28 mouse cellular contexts compared by ENCODE assay signal in genomic region chr1:87020714-87021113, GRCm38 (mm10).
DNase-seq lines count a peak whose midpoint lies in the region; ATAC-seq and TF ChIP-seq lines count a peak whose summit lies in the region.
"Had no signal": no experiment of that assay in that cellular context is flagged by ENCODE, and none has a peak within 500 bp of the region (broad histone marks: within the 10 kb centered on the region; RNA-seq: fewer than 3 reads in every experiment).

No protein-coding gene starts in this region.

- no peak for ATAC-seq in intestine, postnatal 0 days
- ATAC-seq in intestine, embryonic 15.5 days: no peak
- no peak for ATAC-seq in liver, embryonic 14.5 days (ENCODE audit: insufficient read depth)
- no peak for ATAC-seq in lung, postnatal 0 days
- ATAC-seq: forebrain, embryonic 13.5 days; forebrain, embryonic 16.5 days; Patski had no signal

- TF ChIP-seq CTCF in cerebellum, adult 2 months (IDR thresholded peaks at IDR 0.05; ENCODE audit: borderline replicate concordance, insufficient read depth, low read depth, low read length): peak; percentile 35; the same call in 1 of the 2 replicates
- 0 out of 2 replicates have a peak, but pooled peaks have one; percentile 2 for TF ChIP-seq CTCF in intestine, postnatal 0 days (IDR thresholded peaks at IDR 0.05; ENCODE audit: low read depth)
- peak; percentile 11; the same call in 1 of the 2 replicates for TF ChIP-seq CTCF in liver, embryonic 14.5 days (IDR thresholded peaks at IDR 0.05; ENCODE audit: low read depth)
- TF ChIP-seq CTCF in lung, postnatal 0 days (IDR thresholded peaks at IDR 0.05): 0 out of 2 replicates have a peak, but pooled peaks have one; percentile 20

- no peak overlapping the region for H3K27ac ChIP-seq in cerebellum, adult 2 months (ENCODE audit: insufficient read depth, low read length)
- no peak overlapping the region for H3K27ac ChIP-seq in intestine, postnatal 0 days (ENCODE audit: low read depth, low read length)
- H3K27ac ChIP-seq in intestine, embryonic 15.5 days: no peak overlapping the region
- H3K27ac ChIP-seq in liver, embryonic 14.5 days: no peak overlapping the region
- H3K27ac ChIP-seq in lung, postnatal 0 days (ENCODE audit: low read length): no peak overlapping the region
- H3K27ac ChIP-seq: forebrain, embryonic 10.5 days; forebrain, embryonic 13.5 days; heart, adult 2 months; heart, embryonic 10.5 days; heart, embryonic 13.5 days; hindbrain, embryonic 12.5 days; hindbrain, embryonic 15.5 days had no signal

- peak; percentile 49 to 53 for DNase-seq in cerebellum, adult 2 months
- DNase-seq in cerebellum, adult 9-11 months: no peak
- DNase-seq in liver, embryonic 14.5 days (ENCODE audit: low read depth in 3 of 3, low spot score in 3 of 3): no peak
- no peak for DNase-seq in liver
- no peak for DNase-seq in lung, postnatal 0 days (ENCODE audit: low spot score)
- no peak for DNase-seq in lung, postnatal 36 days
- DNase-seq: adrenal gland, postnatal 10 days; adrenal gland, postnatal 36 days; B cell, adult 2 months; cerebellum, adult 11 months; cerebellum, adult 8-10 months; gastrocnemius, postnatal 10 days; gastrocnemius, postnatal 36 days; heart, adult 2 months; heart, postnatal 14 days; heart, postnatal 4 days had no signal

- H3K4me3 ChIP-seq in cerebellum, adult 2 months (replicated peaks; ENCODE audit: insufficient read depth, low read depth, low read length): no peak overlapping the region
- no peak overlapping the region for H3K4me3 ChIP-seq in intestine, postnatal 0 days (ENCODE audit: low read depth, low read length)
- no peak overlapping the region for H3K4me3 ChIP-seq in intestine, embryonic 15.5 days (replicated peaks)
- H3K4me3 ChIP-seq in liver, embryonic 14.5 days (ENCODE audit: insufficient read depth in 1 of 2, low read depth in 2 of 2, low read length in 2 of 2): no peak overlapping the region
- no peak overlapping the region for H3K4me3 ChIP-seq in lung, postnatal 0 days (ENCODE audit: low read depth, low read length)
- H3K4me3 ChIP-seq: forebrain, embryonic 10.5 days; forebrain, embryonic 13.5 days; heart, adult 2 months; heart, embryonic 10.5 days; heart, embryonic 13.5 days; hindbrain, embryonic 12.5 days; hindbrain, embryonic 15.5 days had no signal

- no peak for TF ChIP-seq POLR2A in cerebellum, adult 2 months (IDR thresholded peaks at IDR 0.05; ENCODE audit: borderline replicate concordance, insufficient read depth, low read length)

- no peak overlapping the region for H3K9ac ChIP-seq in intestine, postnatal 0 days (ENCODE audit: low read depth, low read length)
- no peak overlapping the region for H3K9ac ChIP-seq in intestine, embryonic 15.5 days
- H3K9ac ChIP-seq in liver, embryonic 14.5 days (replicated peaks): no peak overlapping the region
- H3K9ac ChIP-seq in lung, postnatal 0 days (replicated peaks; ENCODE audit: low read depth): no peak overlapping the region
- H3K9ac ChIP-seq: forebrain, embryonic 13.5 days; heart, embryonic 13.5 days; hindbrain, embryonic 12.5 days; hindbrain, embryonic 15.5 days had no signal

- no peaks in the 10 kb centered on the region for H3K27me3 ChIP-seq in cerebellum, adult 2 months (ENCODE audit: control insufficient read depth, insufficient read depth, low read length)
- H3K27me3 ChIP-seq in intestine, postnatal 0 days (replicated peaks; ENCODE audit: control insufficient read depth, insufficient read depth, low read length): no peaks in the 10 kb centered on the region
- no peaks in the 10 kb centered on the region for H3K27me3 ChIP-seq in intestine, embryonic 15.5 days (replicated peaks)
- H3K27me3 ChIP-seq in liver, embryonic 14.5 days (ENCODE audit: control insufficient read depth, insufficient read depth, low read length): no peaks in the 10 kb centered on the region
- no peaks in the 10 kb centered on the region for H3K27me3 ChIP-seq in lung, postnatal 0 days (replicated peaks; ENCODE audit: insufficient read depth, low read length)
- H3K27me3 ChIP-seq: CH12.LX; forebrain, embryonic 13.5 days; heart, embryonic 13.5 days; hindbrain, embryonic 12.5 days; hindbrain, embryonic 15.5 days; Patski had no signal

- H3K9me3 ChIP-seq in intestine, postnatal 0 days (ENCODE audit: control insufficient read depth): no peaks in the 10 kb centered on the region
- no peaks in the 10 kb centered on the region for H3K9me3 ChIP-seq in intestine, embryonic 15.5 days
- no peaks in the 10 kb centered on the region for H3K9me3 ChIP-seq in liver, embryonic 14.5 days (ENCODE audit: control insufficient read depth, low read length)
- H3K9me3 ChIP-seq in lung, postnatal 0 days (ENCODE audit: low read length): no peaks in the 10 kb centered on the region
- H3K9me3 ChIP-seq: forebrain, embryonic 10.5 days; forebrain, embryonic 13.5 days; G1E; heart, embryonic 10.5 days; heart, embryonic 13.5 days; hindbrain, embryonic 12.5 days; hindbrain, embryonic 15.5 days had no signal

- 38% methylated on average over 5 of the region's 5 CpGs for WGBS in cerebellum, adult 2 months
- 87% methylated on average over 5 of the region's 5 CpGs for WGBS in intestine, postnatal 0 days
- 87% methylated on average over 5 of the region's 5 CpGs for WGBS in intestine, embryonic 15.5 days
- WGBS in liver, embryonic 14.5 days (ENCODE audit: insufficient replicate concordance): 72% methylated on average over 5 of the region's 5 CpGs
- 86% methylated on average over 5 of the region's 5 CpGs for WGBS in lung, postnatal 0 days

- TF ChIP-seq EP300 in liver, embryonic 14.5 days (IDR thresholded peaks at IDR 0.05; ENCODE audit: low read depth): no peak
- no peak for TF ChIP-seq EP300 in lung, postnatal 0 days (IDR thresholded peaks at IDR 0.05)

- H3K36me3 ChIP-seq in intestine, postnatal 0 days (ENCODE audit: control insufficient read depth, insufficient read depth): peaks cover 8% of the 10 kb centered on the region; the same call in 1 of the 2 replicates
- no peaks in the 10 kb centered on the region for H3K36me3 ChIP-seq in intestine, embryonic 15.5 days
- no peaks in the 10 kb centered on the region for H3K36me3 ChIP-seq in liver, embryonic 14.5 days (replicated peaks; ENCODE audit: control insufficient read depth, insufficient read depth, low read depth)
- H3K36me3 ChIP-seq in lung, postnatal 0 days (ENCODE audit: insufficient read depth, low read length): no peaks in the 10 kb centered on the region
- H3K36me3 ChIP-seq: forebrain, embryonic 10.5 days; heart, embryonic 10.5 days; heart, embryonic 13.5 days; hindbrain, embryonic 15.5 days had no signal

- H3K4me1 ChIP-seq in cerebellum, adult 2 months (ENCODE audit: control insufficient read depth, insufficient read depth, low read length): peaks cover 12% of the 10 kb centered on the region
- no peaks in the 10 kb centered on the region for H3K4me1 ChIP-seq in intestine, postnatal 0 days (replicated peaks; ENCODE audit: control insufficient read depth, insufficient read depth, low read length)
- H3K4me1 ChIP-seq in intestine, embryonic 15.5 days (replicated peaks): no peaks in the 10 kb centered on the region
- H3K4me1 ChIP-seq in liver, embryonic 14.5 days (replicated peaks; ENCODE audit: control insufficient read depth in 2 of 2, insufficient read depth in 2 of 2, low read length in 1 of 2): peaks cover 0 to 12% of the 10 kb centered on the region in 2 experiments; a peak in 2 of 4 replicates
- no peaks in the 10 kb centered on the region for H3K4me1 ChIP-seq in lung, postnatal 0 days (ENCODE audit: insufficient read depth, low read depth, low read length)
- H3K4me1 ChIP-seq: forebrain, embryonic 10.5 days; forebrain, embryonic 13.5 days; heart, embryonic 10.5 days; heart, embryonic 13.5 days; hindbrain, embryonic 12.5 days; hindbrain, embryonic 15.5 days had no signal

- H3K4me2 ChIP-seq in intestine, postnatal 0 days (replicated peaks; ENCODE audit: low read depth): no peak overlapping the region
- H3K4me2 ChIP-seq in intestine, embryonic 15.5 days (replicated peaks): no peak overlapping the region
- H3K4me2 ChIP-seq in liver, embryonic 14.5 days (ENCODE audit: low read depth): no peak overlapping the region
- no peak overlapping the region for H3K4me2 ChIP-seq in lung, postnatal 0 days (replicated peaks; ENCODE audit: low read depth, low read length)
- H3K4me2 ChIP-seq: forebrain, embryonic 13.5 days; heart, embryonic 13.5 days; hindbrain, embryonic 12.5 days; hindbrain, embryonic 15.5 days had no signal

Comparison
In these comparisons a context has a peak if more than half of its experiments do, and no peak if none do; other contexts are left out.
1. DNase-seq: peak in cerebellum, adult 2 months (2 of 2); none in cerebellum, adult 9-11 months (single experiment), liver, embryonic 14.5 days (0 of 3), liver (single experiment), lung, postnatal 0 days (single experiment) and lung, postnatal 36 days (single experiment).
2. Peak in every context shown above with its lines, with median percentiles within 50 percentile points of each other: CTCF ChIP-seq.